In the genomic region with DNA sequence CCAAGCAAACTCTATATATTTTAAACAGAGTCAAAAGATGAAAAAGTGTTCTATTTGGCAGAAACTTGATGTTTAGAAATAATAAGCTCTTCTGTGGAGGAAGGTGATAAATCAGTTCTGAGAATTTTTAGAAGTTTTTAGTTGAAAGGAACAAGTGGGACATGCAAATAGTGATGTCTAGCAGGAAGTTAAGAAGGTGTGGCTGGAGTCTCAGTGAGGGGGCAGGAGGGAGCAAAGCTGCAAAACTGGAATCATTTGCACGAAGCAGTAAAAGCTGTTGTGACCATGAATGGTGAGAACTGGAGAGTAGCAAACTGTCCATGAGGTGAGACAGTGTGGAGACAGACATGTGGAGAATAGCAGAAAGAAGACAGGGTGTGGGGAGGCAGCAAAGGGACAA, we compare ENCODE assay signal across 13 mouse cellular contexts.
"Had no signal": no experiment of that assay in that cellular context is flagged by ENCODE, and none has a peak within 500 bp of the region (broad histone marks: within the 10 kb centered on the region; RNA-seq: fewer than 3 reads in every experiment).

No protein-coding gene starts in this region.

- H3K36me3 ChIP-seq: limb, embryonic 15.5 days; liver, embryonic 12.5 days; lung, embryonic 15.5 days; midbrain, embryonic 12.5 days; neural tube, embryonic 13.5 days had no signal

- ATAC-seq: liver, embryonic 12.5 days; midbrain, embryonic 16.5 days had no signal

- H3K27me3 ChIP-seq: limb, embryonic 15.5 days; liver, embryonic 12.5 days; lung, embryonic 15.5 days; midbrain, embryonic 12.5 days; neural tube, embryonic 13.5 days had no signal

- H3K9ac ChIP-seq: limb, embryonic 15.5 days; liver, embryonic 12.5 days; lung, embryonic 15.5 days; midbrain, embryonic 12.5 days; neural tube, embryonic 13.5 days had no signal

- H3K4me2 ChIP-seq: limb, embryonic 15.5 days; liver, embryonic 12.5 days; lung, embryonic 15.5 days; midbrain, embryonic 12.5 days; neural tube, embryonic 13.5 days had no signal

- H3K27ac ChIP-seq: layer of hippocampus, adult 2 months; limb, embryonic 15.5 days; liver, embryonic 12.5 days; lung, embryonic 15.5 days; midbrain, embryonic 12.5 days; neural tube, embryonic 13.5 days had no signal

- H3K4me1 ChIP-seq: limb, embryonic 15.5 days; liver, embryonic 12.5 days; midbrain, embryonic 12.5 days; neural tube, embryonic 13.5 days had no signal

- H3K9me3 ChIP-seq: limb, embryonic 15.5 days; liver, embryonic 12.5 days; lung, embryonic 15.5 days; midbrain, embryonic 12.5 days had no signal

- H3K4me3 ChIP-seq: layer of hippocampus, adult 2 months; limb, embryonic 15.5 days; liver, embryonic 12.5 days; lung, embryonic 15.5 days; midbrain, embryonic 12.5 days; neural tube, embryonic 13.5 days had no signal

- DNase-seq: kidney, adult 11 months; kidney, adult 9 months; kidney, postnatal 10 days; kidney, postnatal 4 days; retina, postnatal 1 day; thymus, postnatal 36 days had no signal
